Mouse (Mus musculus) gastrocnemius, postnatal 14 days (tissue): ENCODE results near the gene Fndc10. TPM values are rescaled to one million over a fixed set of nuclear protein-coding genes. Genes with fewer than 3 reads are reported as not detected.
"Not testable (repeated sequence)": the region's sequence is repeated elsewhere in the genome, so short reads cannot be mapped to it uniquely, and the experiment has no call there.

Experiments used
- DNase-seq: peaks from one replicate; pipeline ENCODE4 v3.0.0; 2021; ENCODE audit warnings: mixed read lengths
- intact Hi-C: fragments of 180-260 bp; cut with DNase I; formaldehyde crosslinking; loops from one replicate; pipeline ENCODE4 v1.15.1; 2025; ENCODE audit warnings: low total_unique reads
- long read RNA-seq, 2 experiments: library from polyadenylated mRNA; stranded (forward); transcript quantifications; one replicate each; pipeline ENCODE4 v2.0.0; 2021
- total RNA-seq, 2 experiments: library from RNA; stranded (reverse); gene quantifications; 2 replicates each; pipeline ENCODE4 v1.2.3; 2021

Gene Fndc10
- 1 to 10 TPM; 2.8 to 3.9 TPM for total RNA-seq
- long read RNA-seq, experiment 1, partial matches to known transcripts: 0 of 7 reads
- long read RNA-seq, experiment 1, other reads (novel, unspliced or antisense): 3 of 7 reads
- long read RNA-seq, experiment 2, partial matches to known transcripts: 0 of 5 reads
- long read RNA-seq, experiment 2, other reads (novel, unspliced or antisense): 1 of 5 reads

- DNase-seq: peak; percentile 74
- intact Hi-C loops: no loop called here
Measured at GRCm38 (mm10) chr4:155694111-155694481, at the start of gene Fndc10. TSS of gene Fndc10 (plus strand) at chr4:155694342.

- DNase-seq, intact Hi-C loops: not testable (repeated sequence)
Measured at GRCm38 (mm10) chr4:155645308-155645707, 48.8 kb upstream of the Fndc10 start, which contains the start of gene Gm10563. TSS of gene Gm10563 (minus strand) at chr4:155645408.

GRCm38 (mm10) chr4:155645721-155646120, 48.4 kb upstream of the Fndc10 start:
- DNase-seq: no peak
- intact Hi-C loops: no loop called here

DNA sequence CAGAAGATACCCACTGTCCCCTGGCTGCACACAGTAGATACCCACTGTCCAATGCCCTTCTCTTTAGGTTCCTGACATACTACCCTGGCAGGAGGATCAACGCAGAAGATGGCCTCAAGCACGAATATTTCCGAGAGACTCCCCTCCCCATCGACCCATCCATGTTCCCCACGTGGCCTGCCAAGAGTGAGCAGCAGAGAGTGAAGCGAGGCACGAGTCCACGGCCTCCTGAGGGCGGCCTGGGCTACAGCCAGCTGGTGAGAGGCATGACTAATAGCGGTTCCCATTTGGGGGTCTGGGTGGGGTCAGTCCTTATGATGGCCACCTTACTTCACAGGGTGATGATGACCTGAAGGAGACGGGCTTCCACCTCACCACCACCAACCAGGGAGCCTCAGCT, 44.8 kb upstream of the Fndc10 start:
- no peak for DNase-seq
- intact Hi-C loops: no loop called here

DNA sequence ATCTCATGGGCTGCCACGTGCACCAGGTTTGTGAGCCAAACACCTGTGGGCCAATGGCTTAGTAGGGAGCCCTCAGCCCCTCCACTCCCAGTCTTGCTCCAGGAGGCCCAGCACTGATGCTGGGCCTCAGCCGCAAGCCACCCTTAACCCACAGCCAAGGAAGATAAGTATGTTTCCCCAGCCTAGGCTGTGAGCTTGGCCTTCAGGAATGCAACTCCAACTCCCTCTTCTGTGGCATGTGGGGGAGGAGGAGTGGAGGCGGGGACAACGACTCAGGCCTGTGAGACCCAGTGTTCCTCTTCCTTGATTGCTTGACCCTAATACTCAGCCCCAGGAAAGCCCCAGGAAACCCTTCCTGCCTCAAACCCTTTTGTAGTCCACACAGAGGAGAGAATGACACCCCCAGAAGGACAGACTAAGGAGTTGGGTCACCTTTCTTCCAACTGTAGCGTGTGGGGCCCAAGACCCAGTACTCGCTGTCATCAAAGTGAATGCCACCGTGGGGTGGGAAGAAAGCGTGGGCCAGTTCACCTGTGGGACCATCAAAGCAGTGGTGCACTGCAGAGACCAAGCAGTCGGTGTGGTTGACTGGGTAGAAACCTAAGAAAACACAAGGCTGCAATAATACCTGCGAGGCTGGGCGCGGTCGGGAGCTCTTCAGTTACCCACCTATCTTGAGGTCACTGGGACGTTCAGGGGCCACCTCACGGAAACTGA, 42.4 kb upstream of the Fndc10 start:
- no peak for DNase-seq
- intact Hi-C loops: no loop called here

DNA sequence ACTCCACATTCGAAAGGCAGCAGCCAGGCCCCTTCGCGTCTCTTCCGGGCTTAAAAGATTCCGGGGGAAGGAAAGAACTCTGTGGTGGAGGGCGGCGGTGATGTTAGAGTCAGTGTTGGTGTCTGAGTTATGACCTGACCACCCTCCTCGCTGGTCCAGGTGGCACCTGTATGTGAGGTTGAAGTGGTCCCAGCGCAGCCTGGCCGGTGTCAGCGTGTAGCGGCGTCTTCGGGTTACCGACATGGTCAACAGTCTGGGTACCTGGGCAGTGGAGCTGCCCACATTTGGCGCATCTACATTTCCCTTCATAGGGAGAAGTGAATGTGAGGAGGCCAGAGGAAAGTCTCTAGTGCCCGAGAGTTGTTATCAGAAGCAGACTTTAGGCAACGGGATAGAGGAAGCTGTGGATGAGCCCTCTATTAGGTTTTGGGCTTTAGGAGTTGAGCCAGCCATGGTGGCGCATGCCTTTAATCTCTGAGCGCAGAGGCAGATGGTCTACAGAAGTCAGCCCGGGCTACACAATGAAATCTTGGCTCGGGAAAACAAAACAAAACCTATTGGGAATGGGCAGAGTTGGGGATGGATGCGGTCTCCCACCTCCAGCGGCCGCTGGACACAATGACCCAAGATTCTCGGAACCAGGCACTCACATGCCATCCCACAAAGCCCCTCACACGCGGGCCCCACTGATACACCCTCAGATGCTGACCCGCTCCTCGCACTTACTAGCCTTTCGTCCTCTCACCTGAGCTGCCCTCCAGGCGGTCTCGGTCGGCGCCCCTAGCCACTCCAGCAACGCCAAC, 41.7 kb upstream of the Fndc10 start:
- DNase-seq: no peak
- intact Hi-C loops: no loop called here

DNA sequence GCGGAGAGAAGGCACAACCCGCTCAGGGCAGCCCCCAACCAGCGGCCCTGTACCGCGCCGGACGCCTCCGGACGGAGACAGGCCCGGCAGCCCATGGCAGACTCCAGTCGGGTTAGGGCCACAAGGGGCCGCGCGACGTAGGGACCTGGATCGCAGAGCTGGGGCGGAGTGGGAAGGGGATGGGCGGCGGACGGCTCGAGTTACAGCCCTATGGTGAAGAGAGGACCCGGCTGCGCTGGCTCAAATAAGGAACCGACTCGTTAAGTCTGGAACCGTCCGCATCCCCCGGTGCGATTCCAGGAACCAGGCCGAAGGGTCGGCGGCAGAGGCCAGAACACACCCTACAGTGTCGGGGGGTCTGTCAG, 41.1 kb upstream of the Fndc10 start, which contains the start of gene Mmp23:
Gene Mmp23 (minus strand): TSS at position 299 of the 365 bp plus-strand sequence.
- peak; percentile 71 for DNase-seq
- intact Hi-C loops: no loop called here

DNA sequence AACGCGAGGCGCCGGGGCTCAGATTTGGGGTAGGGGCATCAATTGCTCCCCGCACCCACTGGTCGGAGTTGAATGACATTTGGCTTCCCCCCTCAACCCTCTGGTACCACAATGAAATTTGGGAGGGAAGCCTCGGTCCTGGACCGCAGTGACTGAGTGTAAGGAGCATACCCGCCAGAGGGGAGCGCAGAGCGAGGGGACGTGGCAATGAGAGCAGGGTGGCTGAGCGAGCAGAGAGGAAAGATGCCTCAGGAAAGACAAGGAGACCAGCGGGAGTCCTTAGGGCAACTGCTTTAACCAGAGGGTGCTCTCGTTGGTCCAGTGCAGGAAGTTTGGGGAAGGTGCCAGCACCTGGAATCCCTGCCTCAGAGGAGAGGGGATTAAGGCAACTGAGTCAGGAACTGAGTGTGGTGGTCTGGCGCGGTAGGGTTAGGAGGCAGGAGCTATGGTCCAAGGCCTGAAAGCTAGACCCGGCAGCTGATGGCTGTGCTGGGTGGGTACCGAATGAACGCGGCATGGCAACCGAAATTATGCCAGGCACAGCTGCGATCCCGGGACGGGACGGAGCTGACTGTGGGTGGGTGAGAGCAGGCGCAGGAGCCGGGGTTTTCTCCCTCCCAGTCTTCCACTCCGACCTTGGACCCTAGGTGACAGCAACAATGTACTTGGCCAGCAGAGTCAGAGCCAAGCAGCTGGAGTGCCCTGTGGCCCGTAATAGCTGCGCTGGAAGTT, 40.5 kb upstream of the Fndc10 start:
- DNase-seq: no peak
- intact Hi-C loops: no loop called here

DNA sequence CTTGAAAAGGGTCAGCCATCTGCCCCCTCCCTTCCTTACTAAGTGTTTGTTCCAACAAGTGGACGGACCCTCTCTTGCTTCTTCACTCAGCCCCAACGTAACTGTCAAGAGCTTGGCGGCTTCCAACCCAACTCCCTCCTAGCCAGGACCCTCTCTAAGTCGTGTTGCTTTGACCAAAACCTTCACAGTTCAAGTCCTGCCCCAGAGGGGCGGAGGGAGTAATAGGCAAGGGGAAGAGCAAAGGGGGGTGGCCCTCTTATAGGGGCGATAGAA, 40.0 kb upstream of the Fndc10 start:
- DNase-seq: no peak
- intact Hi-C loops: no loop called here

DNA sequence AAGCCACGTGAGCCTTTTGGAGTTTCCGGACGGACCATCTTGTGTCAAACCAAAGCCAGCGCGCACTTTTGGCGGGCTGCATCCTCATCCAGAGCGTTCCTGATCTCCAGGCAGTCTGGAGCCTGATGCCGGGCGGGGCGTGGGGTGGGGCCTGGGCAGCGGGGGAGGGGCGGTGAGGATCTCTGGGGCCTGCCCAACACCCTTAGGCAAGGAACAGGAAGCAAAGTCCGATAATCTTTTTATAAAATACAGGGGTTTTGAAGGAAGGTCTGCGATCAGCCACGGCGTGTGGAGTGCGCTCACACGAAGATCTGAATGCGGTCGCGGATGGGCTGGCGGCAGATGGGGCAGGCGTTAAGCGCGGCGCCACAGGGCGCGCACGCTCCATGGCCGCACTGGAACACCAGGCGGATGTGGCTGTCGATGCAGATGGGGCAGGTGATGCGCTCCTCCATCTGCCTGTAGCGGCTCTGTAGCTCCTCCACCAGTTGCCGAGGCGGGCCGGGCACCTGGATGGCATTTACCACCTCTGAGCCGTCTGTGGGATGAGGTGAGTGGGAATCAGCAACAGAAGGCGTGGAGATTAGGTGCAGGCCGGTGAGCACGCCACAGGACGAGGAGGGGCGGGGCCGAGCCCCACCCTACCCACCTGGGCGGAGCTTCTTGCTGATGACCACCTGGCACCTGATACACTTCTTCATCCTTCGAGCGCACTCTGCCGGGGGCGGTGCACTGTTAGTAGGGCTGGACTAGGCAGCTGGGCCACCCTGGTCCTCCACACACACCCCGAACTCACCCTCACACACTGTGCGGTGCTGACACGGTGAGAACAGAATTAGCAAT, 39.5 kb upstream of the Fndc10 start:
- peak; percentile 74 for DNase-seq
- intact Hi-C loops: no loop called here

DNA sequence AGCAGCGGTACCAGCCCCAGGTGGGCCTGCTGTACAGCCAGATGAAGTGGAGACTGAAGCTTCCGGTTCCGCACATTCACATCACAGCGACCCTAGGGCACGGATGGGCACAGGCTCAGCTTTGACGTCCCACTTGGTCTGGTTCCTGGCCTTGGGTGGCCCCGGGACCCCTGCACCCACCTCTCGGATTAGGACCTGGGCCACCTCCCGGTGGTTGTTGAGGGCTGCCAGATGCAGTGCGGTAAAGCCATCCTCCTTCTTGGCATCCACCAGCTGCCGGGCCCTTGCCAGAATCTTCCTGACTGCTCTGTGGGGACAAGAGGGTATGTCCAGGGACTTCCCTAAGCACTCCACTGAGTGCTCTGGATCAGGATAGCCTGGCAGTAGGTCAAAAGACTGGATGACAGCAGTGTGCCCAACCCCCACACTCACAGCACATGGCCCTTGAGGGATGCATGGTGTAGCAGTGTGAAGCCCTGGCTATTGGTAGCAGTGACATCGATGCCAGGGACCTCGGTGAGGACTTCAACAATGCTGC, 37.9 kb upstream of the Fndc10 start:
- intact Hi-C loops: no loop called here

GRCm38 (mm10) chr4:155658961-155659360, 35.2 kb upstream of the Fndc10 start:
- intact Hi-C loops: no loop called here
- no peak for DNase-seq

More for the DNA sequence above, 37.9 kb upstream of the Fndc10 start:
- DNase-seq: no peak

GRCm38 (mm10) chr4:155660641-155661040, 33.5 kb upstream of the Fndc10 start:
- no peak for DNase-seq
- intact Hi-C loops: no loop called here

DNA sequence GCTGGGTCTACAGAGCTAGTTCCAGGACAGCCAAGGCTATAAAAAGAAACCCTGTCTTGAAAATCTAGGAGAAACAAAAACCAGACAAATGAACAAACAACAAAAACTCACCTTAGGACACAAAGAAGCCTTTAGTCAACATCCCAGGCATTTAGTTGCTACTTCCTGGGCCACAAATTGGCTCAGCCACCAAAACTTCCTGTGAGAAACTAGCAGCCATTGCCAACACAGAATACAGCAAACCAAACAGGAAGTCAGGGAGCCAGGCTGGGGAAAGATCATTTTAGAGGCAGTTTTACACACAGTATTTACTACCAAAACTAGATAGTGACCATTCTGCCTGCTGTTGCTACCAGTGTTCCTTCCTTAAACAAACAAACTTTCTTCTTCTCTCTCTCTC, 27.2 kb upstream of the Fndc10 start:
- DNase-seq: no peak
- intact Hi-C loops: no loop called here

DNA sequence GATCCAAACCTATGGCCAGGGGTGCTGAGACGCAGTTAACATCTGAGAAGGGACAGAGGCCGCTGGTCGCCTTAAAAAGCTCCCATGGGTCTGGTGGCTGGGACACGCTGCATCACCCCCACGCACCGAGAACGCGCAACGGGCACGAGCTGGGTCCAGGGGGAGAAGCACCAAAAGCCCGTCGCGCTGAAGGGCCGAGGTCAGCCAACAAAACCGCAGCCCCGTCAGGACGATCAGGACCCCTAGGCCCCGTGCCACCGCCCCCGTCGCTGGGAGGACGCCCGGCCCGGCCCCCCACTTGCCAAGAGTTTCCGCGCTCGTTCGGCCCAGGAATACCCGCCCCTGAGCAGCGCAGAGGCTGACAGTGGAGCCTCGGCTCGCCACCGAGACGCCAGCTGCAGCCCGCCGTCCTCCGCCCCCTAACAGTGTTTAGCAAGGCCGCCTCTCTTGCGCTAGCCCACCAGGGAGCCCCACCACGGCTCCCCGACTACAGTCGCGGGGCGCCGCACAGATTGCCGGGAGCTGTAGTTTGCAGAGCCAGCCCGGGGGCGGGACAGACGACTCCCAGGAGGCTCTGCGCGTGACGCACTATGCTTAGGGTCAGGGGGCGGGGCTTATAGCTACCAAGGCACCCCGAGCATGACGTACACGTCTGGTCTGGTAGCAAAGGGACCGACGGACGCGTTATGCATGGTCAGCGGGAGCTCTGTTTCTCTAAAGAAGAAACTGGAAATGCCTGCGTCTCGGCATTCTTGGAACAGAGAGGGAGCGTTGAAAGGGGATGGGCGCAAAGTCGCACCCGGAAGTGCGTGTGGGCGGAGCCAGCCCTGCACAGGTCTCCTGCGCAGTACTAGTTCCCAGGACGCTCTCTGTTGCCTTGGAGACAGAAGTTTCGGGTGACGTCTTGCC, 25.2 kb upstream of the Fndc10 start, which contains the start of gene Mib2:
Gene Mib2 (minus strand): TSS at position 510 of the 909 bp plus-strand sequence.
- DNase-seq: peak; percentile 96
- intact Hi-C loops: no loop called here

- DNase-seq: no peak
- intact Hi-C loops: no loop called here
Measured at GRCm38 (mm10) chr4:155669598-155670075, 24.5 kb upstream of the Fndc10 start.

- intact Hi-C loops, DNase-seq: not testable (repeated sequence)
Measured at GRCm38 (mm10) chr4:155670236-155670635, 23.9 kb upstream of the Fndc10 start.

- intact Hi-C loops: no loop called here
- DNase-seq: no peak
Measured at GRCm38 (mm10) chr4:155672082-155672481, 22.1 kb upstream of the Fndc10 start.
